Mouse (Mus musculus) embryonic facial prominence, embryonic 14.5 days (tissue): ENCODE data around the gene Cfap157. TPM values are rescaled to one million over a fixed set of nuclear protein-coding genes. Genes with fewer than 3 reads are reported as not detected.

Source experiments
- ATAC-seq: fragments of 200-750 bp; cut with Nextera tagmentation; 2 replicates; pipeline ENCODE4 v1.8.0; 2017; ENCODE audit warnings: low read depth, moderate number of reproducible peaks, moderate TSS enrichment
- DNase-seq: peaks from one replicate; pipeline ENCODE4 v3.0.0-alpha.2; 2015; ENCODE audit warnings: low spot score
- H3K27ac ChIP-seq: fragments of 300-500 bp; sonication (generic); replicated peaks from 2 replicates; pipeline ENCODE4 v1.5.1; 2014; ENCODE audit warnings: low read depth, mild to moderate bottlenecking, low read length, moderate library complexity
- H3K27me3 ChIP-seq: fragments of 300-500 bp; sonication (generic); replicated peaks from 2 replicates; pipeline ENCODE4 v1.6.1; 2014; ENCODE audit warnings: low read length; ENCODE audit not compliant: control insufficient read depth, insufficient read depth
- H3K36me3 ChIP-seq: fragments of 300-500 bp; sonication (generic); 2 replicates; pipeline ENCODE4 v1.6.1; 2014; ENCODE audit warnings: low read length, mixed read lengths; ENCODE audit not compliant: control insufficient read depth, insufficient read depth
- H3K4me1 ChIP-seq: fragments of 300-500 bp; sonication (generic); 2 replicates; pipeline ENCODE4 v1.6.1; 2014; ENCODE audit warnings: antibody characterized with exemption, low read length; ENCODE audit not compliant: control insufficient read depth, insufficient read depth
- H3K4me2 ChIP-seq: fragments of 300-500 bp; sonication (generic); 2 replicates; pipeline ENCODE4 v1.6.1; 2014; ENCODE audit warnings: low read depth, mild to moderate bottlenecking, low read length, moderate library complexity, mixed read lengths
- H3K4me3 ChIP-seq: fragments of 300-500 bp; sonication (generic); 2 replicates; pipeline ENCODE4 v1.5.1; 2014; ENCODE audit warnings: low read depth, mild to moderate bottlenecking, low read length
- H3K9ac ChIP-seq: fragments of 300-500 bp; sonication (generic); 2 replicates; pipeline ENCODE4 v1.6.1; 2014; ENCODE audit warnings: low read depth, mild to moderate bottlenecking, low read length, moderate library complexity, mixed read lengths
- H3K9me3 ChIP-seq: fragments of 300-500 bp; sonication (generic); 2 replicates; pipeline ENCODE4 v1.6.1; 2016; ENCODE audit warnings: low read length; ENCODE audit not compliant: control insufficient read depth
- WGBS: fragments of 180-500 bp; shearing (Covaris S2); extraction: QIAGEN DNeasy Blood & Tissue Kit; methylation state at CpG from one replicate; pipeline ENCODE4 v1.1.7; 2014; 5-methylcytosine and 5-hydroxymethylcytosine counted together
- polyA plus RNA-seq: library from polyadenylated mRNA; unstranded; fragments of >200 nt; fragmentation: Nextera tagmentation; extraction: Ambion mirVana; gene quantifications from 2 replicates; pipeline ENCODE4 v1.2.1, GENCODE M21; 2014

Gene Cfap157
- polyA plus RNA-seq, 1 experiment from 2014 or later, result 0.63 TPM

DNA sequence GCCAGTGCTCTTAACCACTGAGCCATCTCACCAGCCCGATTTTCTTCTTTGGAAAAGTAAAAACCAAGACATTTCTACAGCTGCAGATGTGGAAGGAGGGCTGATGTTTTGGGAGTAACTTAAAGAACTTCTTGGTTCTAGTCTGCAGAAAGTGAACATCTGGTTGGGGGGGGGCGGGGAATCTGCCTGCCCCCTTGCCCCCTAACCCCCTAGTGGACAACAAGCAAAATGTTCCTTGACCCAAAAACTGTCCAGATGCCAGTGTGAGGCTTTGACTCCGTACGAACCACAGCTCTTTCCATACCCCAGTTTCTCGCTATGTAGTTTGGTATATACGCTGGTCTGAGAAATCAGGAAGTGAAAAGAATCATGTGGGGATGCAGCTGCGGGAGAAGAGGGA, 34.0 kb downstream of the Cfap157 start:
- Histone ChIP-seq H3K4me1 (no peaks in the 10 kb centered on the region), H3K27me3 (no peaks in the 10 kb centered on the region), H3K4me2 (no peak overlapping the region), H3K36me3 (peaks cover 66% of the 10 kb centered on the region), H3K27ac (no peak overlapping the region), H3K9ac (no peak overlapping the region), H3K4me3 (no peak overlapping the region), H3K9me3 (no peaks in the 10 kb centered on the region)
- ATAC-seq (no peak), DNase-seq (no peak)
- WGBS, result 71% methylated on average over 7 of the region's 7 CpGs

DNA sequence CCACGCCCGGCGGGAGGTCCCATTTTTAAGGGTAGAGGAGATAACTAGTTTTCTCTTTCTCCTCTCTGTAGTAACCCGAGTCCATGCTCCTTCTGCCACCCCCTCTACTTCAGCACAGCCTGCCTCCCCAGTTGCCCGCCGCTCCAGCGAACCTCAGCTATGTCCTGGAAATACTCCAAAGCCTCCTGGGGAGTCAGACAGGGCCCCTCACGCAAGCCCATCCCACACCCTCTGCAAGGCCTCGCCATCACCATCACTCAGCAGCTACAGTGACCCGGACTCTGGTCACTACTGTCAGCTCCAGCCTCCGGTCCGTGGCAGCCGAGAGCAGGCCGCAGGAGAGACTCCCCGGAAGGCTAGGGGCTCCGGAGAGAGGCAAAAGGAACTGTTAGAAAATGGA, 35.1 kb downstream of the Cfap157 start:
- Histone ChIP-seq H3K4me1 (no peaks in the 10 kb centered on the region), H3K4me2 (no peak overlapping the region), H3K27me3 (no peaks in the 10 kb centered on the region), H3K9ac (no peak overlapping the region), H3K4me3 (no peak overlapping the region), H3K27ac (no peak overlapping the region), H3K9me3 (no peaks in the 10 kb centered on the region), H3K36me3 (peaks cover 59% of the 10 kb centered on the region)
- 84% methylated on average over 16 of the region's 16 CpGs for WGBS
- no peak for ATAC-seq
- DNase-seq, result no peak

DNA sequence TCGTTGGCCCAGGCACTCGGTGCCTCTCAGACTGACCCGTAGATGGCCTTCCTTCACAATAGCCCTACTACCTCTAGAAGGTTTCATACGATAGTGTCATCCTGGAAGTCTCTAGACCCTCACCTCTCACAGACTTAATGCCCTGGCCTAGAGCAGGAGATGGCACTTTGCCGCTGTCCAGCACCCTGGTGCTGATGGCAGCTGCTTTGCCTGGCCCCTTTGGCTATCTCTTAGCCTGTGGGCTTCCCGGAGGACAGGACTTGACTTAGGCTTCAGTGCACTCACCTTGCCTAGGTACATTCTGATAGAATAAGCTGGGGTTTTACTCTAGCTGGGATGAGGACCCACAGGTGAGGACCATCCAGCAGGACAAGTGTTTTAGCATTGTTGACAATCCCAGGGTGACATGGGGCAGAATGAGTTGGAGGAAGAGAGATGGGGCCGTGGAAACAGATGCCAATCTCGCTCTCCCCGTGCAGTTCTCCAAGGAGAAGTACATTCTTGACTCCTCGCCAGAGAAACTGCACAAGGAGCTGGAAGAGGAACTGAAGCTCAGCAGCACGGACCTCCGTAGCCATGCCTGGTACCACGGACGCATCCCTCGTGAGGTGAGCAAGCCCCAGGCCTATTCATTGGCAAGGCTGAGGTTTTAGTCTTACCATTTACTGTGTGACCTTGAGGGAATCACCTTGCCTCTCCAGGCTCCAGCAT, 39.8 kb downstream of the Cfap157 start:
- H3K4me2 ChIP-seq, result no peak overlapping the region
- H3K27ac ChIP-seq, result no peak overlapping the region
- DNase-seq, result no peak
- no peak overlapping the region for H3K4me3 ChIP-seq
- peaks cover 14% of the 10 kb centered on the region for H3K27me3 ChIP-seq
- peaks cover 40% of the 10 kb centered on the region for H3K36me3 ChIP-seq
- H3K4me1 ChIP-seq, result peaks cover 11% of the 10 kb centered on the region
- no peak for ATAC-seq
- 75% methylated on average over 15 of the region's 15 CpGs for WGBS
- no peak overlapping the region for H3K9ac ChIP-seq
- H3K9me3 ChIP-seq, result no peaks in the 10 kb centered on the region

DNA sequence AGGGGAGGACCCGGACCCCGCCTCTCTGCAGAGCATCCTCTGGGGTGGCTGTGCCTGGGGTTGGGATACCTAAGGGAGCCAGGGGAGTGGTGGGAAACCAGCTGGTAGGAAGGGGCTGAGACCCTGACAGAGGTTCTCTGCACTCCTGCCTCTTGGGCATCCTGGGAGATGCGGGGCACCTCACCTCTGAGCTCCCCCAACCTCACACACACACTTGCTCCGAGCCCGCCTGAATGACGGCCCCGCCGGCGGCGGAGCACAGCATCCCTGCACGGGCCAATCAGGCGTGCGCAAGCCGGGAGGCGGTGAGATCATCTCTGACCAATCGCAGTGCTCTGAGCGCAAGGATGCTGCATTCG, 42.1 kb downstream of the Cfap157 start:
- peaks cover 11% of the 10 kb centered on the region for H3K4me1 ChIP-seq
- peaks cover 22% of the 10 kb centered on the region for H3K36me3 ChIP-seq
- DNase-seq (peak; percentile 66), ATAC-seq (peak; percentile 85)
- no peak overlapping the region for H3K9ac ChIP-seq
- 9% methylated on average over 9 of the region's 18 CpGs for WGBS
- no peaks in the 10 kb centered on the region for H3K9me3 ChIP-seq
- peak overlapping the region; percentile 98 for H3K4me2 ChIP-seq
- peaks cover 14% of the 10 kb centered on the region for H3K27me3 ChIP-seq
- H3K27ac ChIP-seq, result no peak overlapping the region
- peak overlapping the region; percentile 52 for H3K4me3 ChIP-seq

DNA sequence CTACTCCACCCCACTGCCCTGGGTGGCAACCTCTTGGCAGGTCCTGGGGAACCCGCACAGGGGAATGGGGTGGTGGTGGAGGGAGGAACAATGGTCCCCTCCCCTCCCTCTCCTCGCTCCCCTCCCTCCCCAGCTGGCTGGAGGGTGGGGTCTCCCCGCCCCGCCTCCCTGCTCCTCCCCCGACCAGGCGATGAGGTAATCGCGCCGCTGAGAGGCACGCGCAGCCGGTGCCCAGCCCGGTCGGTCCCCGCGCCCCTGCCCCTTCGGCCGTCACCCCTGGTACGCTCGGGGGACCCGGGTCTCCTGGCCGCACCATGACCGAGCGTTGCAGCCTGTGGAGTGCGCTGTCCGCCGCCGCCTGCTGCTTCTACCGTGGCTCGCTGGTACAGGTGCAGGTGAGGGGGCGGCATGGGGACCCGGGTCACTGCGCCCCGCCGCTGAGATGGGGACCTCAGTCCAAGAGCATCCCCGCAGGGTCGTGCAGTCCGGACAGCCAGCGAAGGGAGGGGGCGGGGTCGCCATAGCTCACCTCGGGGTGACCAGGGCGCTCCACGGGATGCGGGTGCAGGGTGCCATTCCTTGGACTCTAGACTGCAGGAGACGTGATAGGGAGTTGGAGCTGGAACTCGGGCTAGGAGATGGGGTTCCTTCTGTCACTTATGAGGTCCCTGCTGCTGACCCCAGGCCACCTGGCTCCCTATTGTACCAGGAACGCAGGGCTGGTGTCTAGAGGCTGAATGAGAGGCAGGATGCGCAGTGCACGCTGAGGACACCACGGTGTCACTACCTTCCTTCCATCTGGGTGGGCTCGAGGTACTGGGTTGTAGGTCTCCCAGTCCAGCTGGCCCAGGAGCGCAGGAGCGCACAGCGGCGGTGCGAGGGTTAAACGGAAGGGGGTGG, 42.7 kb downstream of the Cfap157 start:
- DNase-seq, result peak; percentile 68
- Histone ChIP-seq H3K9ac (peak overlapping the region; percentile 68), H3K27me3 (peaks cover 14% of the 10 kb centered on the region), H3K27ac (no peak overlapping the region), H3K9me3 (no peaks in the 10 kb centered on the region), H3K4me1 (peaks cover 11% of the 10 kb centered on the region), H3K4me2 (peak overlapping the region; percentile 98), H3K36me3 (peaks cover 15% of the 10 kb centered on the region), H3K4me3 (peak overlapping the region; percentile 52)
- ATAC-seq, result peak; percentile 53
- 4% methylated on average over 35 of the region's 58 CpGs for WGBS

DNA sequence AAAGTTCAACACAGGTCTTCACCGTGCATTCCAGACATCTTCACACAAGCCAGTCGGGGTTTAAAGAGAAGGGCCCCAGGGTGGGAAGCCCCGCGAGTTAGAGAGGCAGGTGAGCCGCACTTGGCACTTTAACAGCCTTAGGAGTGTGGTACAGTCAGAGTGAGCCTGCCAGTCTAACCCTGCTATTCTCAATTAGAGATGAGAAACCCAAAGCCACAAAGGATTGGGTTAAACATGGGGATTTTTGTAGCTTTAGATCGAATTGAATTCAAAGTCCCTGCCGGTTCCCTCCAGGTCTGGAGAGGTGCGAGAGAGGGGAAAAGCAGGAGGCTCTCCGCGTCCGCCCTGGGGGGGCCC, 43.3 kb downstream of the Cfap157 start, which contains the start of gene 6330409D20Rik:
Gene 6330409D20Rik (minus strand): TSS at position 101 of the 357 bp plus-strand sequence.
- peaks cover 14% of the 10 kb centered on the region for H3K27me3 ChIP-seq
- no peak within 1 kb of the TSS for H3K27ac ChIP-seq
- DNase-seq (no peak), ATAC-seq (no peak)
- H3K4me1 ChIP-seq, result peaks cover 11% of the 10 kb centered on the region
- H3K36me3 ChIP-seq, result peaks cover 9% of the 10 kb centered on the region; the same call in 1 of the 2 replicates
- no peaks in the 10 kb centered on the region for H3K9me3 ChIP-seq
- peak within 1 kb of the TSS; percentile 52 for H3K4me3 ChIP-seq
- 9% methylated on average over 11 of the region's 11 CpGs for WGBS
- peak within 1 kb of the TSS; percentile 98 for H3K4me2 ChIP-seq
- peak within 1 kb of the TSS; percentile 68 for H3K9ac ChIP-seq

DNA sequence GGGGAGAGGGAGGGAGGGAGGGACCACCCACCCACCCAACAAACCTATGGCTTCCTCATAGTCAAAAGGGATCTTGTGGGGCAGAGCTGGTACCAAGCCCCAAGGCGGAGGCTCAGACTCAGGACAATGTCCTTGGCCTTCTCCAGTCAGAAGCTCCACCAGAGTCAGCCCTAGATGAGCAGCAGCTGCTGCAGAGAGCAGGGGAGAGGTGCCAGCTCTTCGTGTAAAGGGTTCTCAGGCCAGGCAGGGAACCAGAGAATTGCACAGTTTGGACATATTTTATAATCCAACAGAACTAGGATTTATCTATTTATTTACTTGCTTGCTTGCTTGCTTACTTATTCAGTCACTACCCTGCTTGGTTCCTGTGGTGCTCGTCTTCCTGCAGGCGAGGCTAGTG, 44.9 kb downstream of the Cfap157 start:
- 77% methylated on average over 4 of the region's 4 CpGs for WGBS
- H3K4me3 ChIP-seq, result no peak overlapping the region
- H3K9ac ChIP-seq, result no peak overlapping the region
- H3K4me1 ChIP-seq, result peaks cover 11% of the 10 kb centered on the region
- peaks cover 14% of the 10 kb centered on the region for H3K27me3 ChIP-seq
- no peaks in the 10 kb centered on the region for H3K9me3 ChIP-seq
- no peaks in the 10 kb centered on the region for H3K36me3 ChIP-seq
- H3K27ac ChIP-seq, result no peak overlapping the region
- DNase-seq (no peak), ATAC-seq (no peak)
- H3K4me2 ChIP-seq, result no peak overlapping the region

DNA sequence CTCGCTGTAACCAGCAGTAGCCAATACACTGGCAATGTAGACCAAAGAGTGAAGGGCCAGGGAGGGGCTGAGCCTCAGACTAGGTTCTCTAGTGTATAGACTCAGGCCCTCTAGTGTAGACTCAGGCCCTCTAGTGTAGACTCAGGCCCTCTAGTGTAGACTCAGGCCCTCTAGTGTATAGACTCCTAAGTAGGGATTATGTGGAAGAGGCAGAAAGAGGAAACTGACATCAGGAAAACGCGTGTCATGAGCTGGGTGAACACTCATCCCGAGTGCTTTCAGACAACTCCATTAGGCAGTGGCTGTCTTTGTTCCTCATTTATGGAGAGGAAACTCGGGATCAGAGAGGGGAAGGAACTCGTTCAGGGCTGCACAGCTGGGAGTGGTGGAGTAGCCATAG, 47.2 kb downstream of the Cfap157 start:
- H3K4me1 ChIP-seq, result peaks cover 11% of the 10 kb centered on the region
- DNase-seq (no peak), ATAC-seq (no peak)
- no peaks in the 10 kb centered on the region for H3K9me3 ChIP-seq
- no peak overlapping the region for H3K27ac ChIP-seq
- H3K36me3 ChIP-seq, result no peaks in the 10 kb centered on the region
- 66% methylated on average over 6 of the region's 6 CpGs for WGBS
- no peak overlapping the region for H3K4me3 ChIP-seq
- no peak overlapping the region for H3K9ac ChIP-seq
- H3K4me2 ChIP-seq, result no peak overlapping the region
- peaks cover 9% of the 10 kb centered on the region for H3K27me3 ChIP-seq
